Mouse (Mus musculus) embryo, embryonic 9.5 days (tissue): ENCODE results near the gene Zbtb20.

Experiments used
- DNase-seq: peaks from one replicate; pipeline ENCODE4 v3.0.0-alpha.2; 2017; ENCODE audit errors: extremely low spot score

Zbtb20 gene

DNA sequence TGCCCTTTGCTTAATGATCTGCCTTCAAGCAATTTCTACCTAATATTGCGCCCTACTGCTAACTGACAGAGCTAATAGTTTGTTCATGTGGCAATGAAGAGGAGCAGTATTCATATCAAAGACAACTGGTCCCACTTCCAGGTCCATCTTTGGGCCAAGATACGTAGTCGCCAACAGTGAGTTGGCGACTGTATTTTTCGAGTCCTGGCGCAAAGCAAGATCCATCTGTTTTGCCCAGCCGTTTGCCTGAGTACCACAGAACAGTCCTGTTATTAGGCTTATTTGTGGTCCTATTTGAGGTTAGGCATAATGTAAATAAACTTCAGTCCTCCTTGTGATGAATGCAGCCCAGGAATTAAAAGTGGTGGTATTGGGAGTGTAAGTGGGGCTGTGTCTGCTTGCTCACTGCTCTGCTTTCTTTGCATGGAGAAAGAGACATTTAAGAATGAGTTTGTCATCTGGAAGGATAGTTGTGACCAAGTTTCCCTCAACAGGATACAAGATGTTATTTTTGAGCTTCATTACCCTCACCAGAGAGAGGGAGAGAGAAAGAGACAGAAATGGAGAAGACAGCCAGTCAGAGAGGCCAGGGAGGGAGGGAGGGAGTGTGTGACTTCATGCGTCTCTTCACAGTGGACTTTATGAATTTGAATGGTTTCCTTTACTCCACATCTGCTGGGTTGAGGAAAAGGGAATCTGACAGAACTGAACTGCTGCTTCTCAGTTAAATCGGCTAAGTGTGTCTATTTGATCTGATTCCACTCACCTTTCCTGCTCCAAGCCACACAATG lies 315.6 kb downstream of the Zbtb20 start:
- no peak for DNase-seq

- DNase-seq: no peak
Measured at GRCm38 (mm10) chr16:43193631-43194239, 318.1 kb downstream of the Zbtb20 start.

DNA sequence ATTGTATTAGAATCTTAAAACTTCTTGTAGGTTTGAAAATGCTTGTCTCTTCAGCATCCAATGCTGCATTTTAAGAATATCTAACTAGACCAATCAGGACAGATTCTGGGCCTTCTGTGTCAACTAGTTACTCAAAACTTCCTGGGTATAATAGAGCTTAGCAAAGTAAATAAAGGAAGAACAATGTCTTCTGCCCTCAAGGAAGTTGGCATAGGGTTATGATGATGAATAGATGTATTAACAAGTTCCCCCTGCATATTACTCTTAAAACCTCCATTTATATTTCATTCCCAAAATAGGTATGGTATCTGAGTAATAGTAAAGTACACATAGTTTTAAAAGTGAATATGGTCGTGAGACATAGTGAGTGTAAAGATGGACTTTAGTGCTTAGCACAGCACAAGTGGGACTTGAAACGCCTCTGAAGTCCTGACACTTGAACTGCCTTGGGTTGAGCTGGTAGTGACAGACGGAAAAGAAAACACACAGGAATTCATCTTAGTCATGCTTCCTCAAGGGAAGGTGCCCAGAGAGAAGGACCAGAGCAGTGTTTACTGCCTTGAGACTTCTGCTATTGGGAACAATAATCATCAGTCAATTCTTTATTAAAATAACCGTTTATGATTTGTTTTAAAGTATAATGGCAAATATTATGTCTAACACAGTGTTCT lies 341.8 kb downstream of the Zbtb20 start:
- DNase-seq: no peak

- no peak for DNase-seq
Measured at GRCm38 (mm10) chr16:43219367-43219766, 343.7 kb downstream of the Zbtb20 start.

DNA sequence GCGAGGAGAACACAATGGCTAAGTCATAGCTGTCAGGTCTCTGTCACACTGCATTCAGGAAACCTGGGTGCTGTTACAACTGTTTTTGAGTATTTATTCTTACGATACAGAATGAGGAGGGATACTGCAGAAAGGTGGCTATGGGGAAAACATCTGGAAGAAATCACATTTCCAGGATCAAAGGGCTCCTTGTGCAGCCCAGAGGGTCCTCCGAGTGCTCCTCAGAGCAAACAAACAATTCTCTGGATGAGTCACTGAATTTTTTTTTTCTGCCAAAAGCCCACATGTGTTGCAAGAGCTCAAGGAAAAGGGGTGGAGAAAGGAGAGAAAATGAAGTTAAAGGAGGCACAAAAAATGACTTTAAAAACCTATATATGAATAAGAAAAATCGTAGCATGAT lies 345.6 kb downstream of the Zbtb20 start:
- DNase-seq: peak; percentile 28

DNA sequence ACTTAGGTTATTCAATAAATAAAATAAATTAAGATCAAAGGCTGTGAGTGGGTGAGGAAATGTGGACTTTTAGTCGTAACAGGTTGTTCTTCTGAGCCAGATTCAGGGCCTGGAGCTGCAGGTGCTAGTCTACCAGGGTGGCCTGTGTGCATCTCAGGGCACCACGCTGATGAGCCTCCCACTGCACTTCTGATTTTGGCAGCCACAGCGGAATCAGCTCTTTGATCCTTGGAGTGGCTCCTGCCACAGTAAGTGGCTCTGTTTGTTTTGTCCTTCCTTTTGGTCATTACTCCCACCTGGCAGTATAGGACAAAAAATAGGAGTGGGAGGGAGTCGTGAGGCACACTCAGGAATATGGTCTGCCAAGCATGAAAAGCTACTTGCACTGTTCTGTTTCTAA lies 354.6 kb downstream of the Zbtb20 start:
- DNase-seq: no peak

- no peak for DNase-seq
Measured at GRCm38 (mm10) chr16:43234249-43234648, 358.6 kb downstream of the Zbtb20 start.

DNA sequence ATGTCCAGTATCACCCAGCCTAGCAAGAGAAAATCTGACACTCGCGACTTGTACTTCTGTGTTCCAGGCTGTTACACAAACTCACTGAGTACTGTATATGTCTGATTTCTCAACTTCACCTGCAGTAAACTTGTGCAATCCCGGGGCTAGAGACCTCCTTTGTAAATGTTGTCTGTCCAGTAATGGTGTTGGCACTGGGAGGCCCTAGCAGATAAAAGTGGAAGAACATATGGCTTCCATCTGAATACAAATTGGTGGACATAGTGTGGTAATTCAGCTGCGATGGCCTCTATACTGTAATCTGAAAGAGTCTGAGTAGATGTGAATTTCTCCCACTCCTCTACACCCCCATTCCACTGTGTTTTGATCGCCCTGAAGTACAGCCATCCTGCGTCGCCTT lies 359.6 kb downstream of the Zbtb20 start:
- DNase-seq: no peak

GRCm38 (mm10) chr16:43235721-43236159 lies 360.1 kb downstream of the Zbtb20 start:
- DNase-seq: no peak

GRCm38 (mm10) chr16:43237551-43237950 lies 361.9 kb downstream of the Zbtb20 start:
- no peak for DNase-seq

- DNase-seq: no peak
Measured at GRCm38 (mm10) chr16:43247026-43247425, 371.3 kb downstream of the Zbtb20 start.

- DNase-seq: no peak
Measured at GRCm38 (mm10) chr16:43253077-43253476, 377.4 kb downstream of the Zbtb20 start.

- DNase-seq: no peak
Measured at GRCm38 (mm10) chr16:43253746-43254145, 378.1 kb downstream of the Zbtb20 start.

DNA sequence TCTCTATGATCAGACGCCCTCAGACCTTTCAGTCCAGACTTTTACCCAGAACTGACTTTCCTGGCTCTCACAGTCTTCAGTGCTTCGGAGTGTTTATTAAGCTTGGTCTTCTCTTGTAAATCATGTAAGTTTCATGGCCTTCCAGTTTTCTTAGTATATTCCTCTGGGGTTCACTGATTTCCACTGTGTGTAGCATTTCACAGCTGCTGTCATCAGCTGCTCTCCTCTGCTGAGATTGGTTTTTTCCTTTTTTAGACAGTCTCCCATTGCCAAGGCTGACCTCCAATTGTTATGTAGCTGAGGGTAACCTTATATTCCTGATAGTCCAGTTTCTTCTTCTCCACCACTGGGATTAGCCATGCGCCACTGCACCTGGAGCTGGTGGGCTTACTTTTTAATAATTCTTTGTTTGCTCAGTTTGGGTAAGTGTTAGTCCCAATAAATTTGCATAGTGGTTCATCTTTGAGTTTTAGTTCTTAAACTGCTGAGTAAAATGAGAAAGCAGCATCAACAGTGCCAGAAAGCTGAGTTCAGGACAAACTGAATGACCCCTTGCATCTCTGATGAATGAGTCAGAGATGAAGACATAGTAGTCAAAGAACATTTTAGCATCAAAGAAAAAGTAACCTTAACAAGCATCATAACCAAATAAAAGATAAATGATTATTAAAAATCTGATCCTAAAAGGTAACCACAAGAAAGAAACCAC lies 380.7 kb downstream of the Zbtb20 start:
- DNase-seq: no peak

- no peak for DNase-seq
Measured at GRCm38 (mm10) chr16:43256900-43257281, 381.2 kb downstream of the Zbtb20 start.

DNA sequence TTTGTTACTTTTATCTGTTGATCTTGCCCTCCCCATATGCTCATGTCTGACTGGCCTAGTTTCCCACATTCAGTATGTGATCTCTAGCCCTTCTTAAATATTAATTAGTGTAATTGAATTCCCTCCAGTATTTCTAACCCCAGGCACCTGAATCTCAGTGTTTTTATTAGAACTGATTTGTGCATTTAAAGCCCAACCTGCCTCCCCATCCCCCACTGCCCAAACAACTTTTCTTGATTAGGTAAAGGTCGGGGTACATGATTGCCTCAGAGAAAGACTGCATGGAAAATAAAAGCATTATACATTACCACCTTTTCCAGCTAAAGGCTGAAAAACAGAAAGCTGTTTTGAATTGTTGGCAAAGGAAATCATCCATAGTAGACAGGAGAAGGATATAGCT lies 383.8 kb downstream of the Zbtb20 start:
- no peak for DNase-seq

- DNase-seq: no peak
Measured at GRCm38 (mm10) chr16:43260862-43261261, 385.2 kb downstream of the Zbtb20 start.

- no peak for DNase-seq
Measured at GRCm38 (mm10) chr16:43274057-43274595, 398.4 kb downstream of the Zbtb20 start.

DNA sequence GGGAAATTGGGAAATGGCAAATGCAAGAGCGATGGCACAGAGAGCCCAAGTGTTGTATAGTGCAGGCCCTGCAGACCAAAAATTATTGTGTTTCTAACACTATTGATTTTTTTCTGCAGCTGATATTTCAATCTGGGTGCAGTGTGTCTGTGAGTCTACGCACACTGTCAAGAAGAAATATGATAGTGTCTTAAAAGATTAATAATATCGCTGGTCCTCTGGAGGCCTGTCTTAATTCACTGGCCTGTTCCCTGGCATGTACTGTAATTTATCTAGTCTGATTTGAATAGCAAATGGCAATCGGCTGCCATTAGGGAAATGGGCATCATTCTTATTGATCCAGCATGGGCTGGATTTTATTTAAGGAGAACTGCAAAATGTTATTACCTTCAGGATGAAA lies 401.1 kb downstream of the Zbtb20 start:
- DNase-seq: no peak

GRCm38 (mm10) chr16:43286319-43286718 lies 410.6 kb downstream of the Zbtb20 start:
- no peak for DNase-seq

GRCm38 (mm10) chr16:43286783-43287383 lies 411.2 kb downstream of the Zbtb20 start:
- no peak for DNase-seq

DNA sequence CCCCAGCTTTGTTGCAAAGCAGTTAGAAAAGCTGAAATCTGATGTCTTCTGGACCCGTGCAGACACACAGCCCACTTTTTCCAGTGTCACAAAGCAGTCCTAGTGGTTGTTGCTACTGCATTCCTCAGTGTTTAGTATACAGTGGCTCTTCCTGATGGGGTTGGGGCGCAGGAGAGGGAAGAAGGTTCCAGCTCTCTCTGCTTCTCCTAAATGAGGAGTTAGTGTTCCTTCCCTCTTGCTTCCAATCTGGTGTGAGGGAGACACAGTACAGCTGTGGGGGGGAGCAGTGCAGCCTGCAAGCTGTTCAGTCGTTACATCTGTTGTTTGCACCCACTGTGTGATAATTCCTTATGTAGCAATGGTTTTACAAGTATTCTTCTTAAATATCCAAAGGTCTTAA lies 415.7 kb downstream of the Zbtb20 start:
- no peak for DNase-seq
